Comparison of ENCODE assay signal across 8 mouse cellular contexts in genomic region chr17:28025541-28025961, GRCm38 (mm10). TPM values are rescaled to one million over a fixed set of nuclear protein-coding genes. Genes with fewer than 3 reads are reported as not detected.
DNase-seq lines count a peak whose midpoint lies in the region; ATAC-seq lines count a peak whose summit lies in the region.

No protein-coding gene starts in this region.

- no peaks in the 10 kb centered on the region for H3K9me3 ChIP-seq in hindbrain, embryonic 16.5 days (ENCODE audit: control insufficient read depth, low read length)
- no peaks in the 10 kb centered on the region for H3K9me3 ChIP-seq in liver, embryonic 11.5 days (ENCODE audit: control insufficient read depth, low read length)
- H3K9me3 ChIP-seq in stomach, embryonic 15.5 days, result no peaks in the 10 kb centered on the region

- no peaks in the 10 kb centered on the region for H3K27me3 ChIP-seq in hindbrain, embryonic 16.5 days (replicated peaks; ENCODE audit: control insufficient read depth, insufficient read depth, low read length)
- H3K27me3 ChIP-seq in liver, embryonic 11.5 days (replicated peaks; ENCODE audit: control insufficient read depth, insufficient read depth, low read length), result no peaks in the 10 kb centered on the region
- H3K27me3 ChIP-seq in stomach, embryonic 15.5 days (replicated peaks), result no peaks in the 10 kb centered on the region

- 52% methylated on average over 5 of the region's 5 CpGs for WGBS in hindbrain, embryonic 16.5 days
- 62% methylated on average over 5 of the region's 5 CpGs for WGBS in liver, embryonic 11.5 days
- WGBS in stomach, embryonic 15.5 days, result 29% methylated on average over 5 of the region's 5 CpGs

- peak overlapping the region; percentile 55; the same call in 1 of the 2 replicates for H3K27ac ChIP-seq in hindbrain, embryonic 16.5 days (ENCODE audit: low read depth, low read length)
- peak overlapping the region; percentile 17; the same call in 1 of the 2 replicates for H3K27ac ChIP-seq in liver, embryonic 11.5 days (ENCODE audit: low read depth, low read length)
- peak overlapping the region; percentile 87 for H3K27ac ChIP-seq in stomach, embryonic 15.5 days

- no peak overlapping the region for H3K4me3 ChIP-seq in hindbrain, embryonic 16.5 days (ENCODE audit: low read length)
- no peak overlapping the region for H3K4me3 ChIP-seq in liver, embryonic 11.5 days (ENCODE audit: low read depth, low read length)
- no peak overlapping the region for H3K4me3 ChIP-seq in stomach, embryonic 15.5 days (replicated peaks)

- DNase-seq in lung, adult 18-20 months, result peak; percentile 72 to 79
- no peak for DNase-seq in lung, postnatal 25 days (ENCODE audit: low spot score)
- DNase-seq in liver, embryonic 11.5 days (ENCODE audit: low spot score), result no peak
- DNase-seq in cerebellum, adult 11-12 months, result no peak
- DNase-seq in layer of hippocampus, adult 9-10 months (ENCODE audit: low spot score), result no peak
- DNase-seq in frontal cortex, postnatal 10 days (ENCODE audit: low spot score in 2 of 2), result no peak

- H3K4me1 ChIP-seq in hindbrain, embryonic 16.5 days (ENCODE audit: control insufficient read depth, insufficient read depth, low read depth, low read length), result peaks cover 27% of the 10 kb centered on the region
- H3K4me1 ChIP-seq in liver, embryonic 11.5 days (replicated peaks; ENCODE audit: control insufficient read depth, insufficient read depth, low read length), result peaks cover 29% of the 10 kb centered on the region
- H3K4me1 ChIP-seq in stomach, embryonic 15.5 days, result peaks cover 52% of the 10 kb centered on the region

- no peaks in the 10 kb centered on the region for H3K36me3 ChIP-seq in hindbrain, embryonic 16.5 days (ENCODE audit: control insufficient read depth, insufficient read depth, low read length)
- H3K36me3 ChIP-seq in liver, embryonic 11.5 days (ENCODE audit: control insufficient read depth, insufficient read depth, low read length), result no peaks in the 10 kb centered on the region
- no peaks in the 10 kb centered on the region for H3K36me3 ChIP-seq in stomach, embryonic 15.5 days

- 0 out of 2 replicates have a peak, but pooled peaks have one; percentile 31 for ATAC-seq in hindbrain, embryonic 16.5 days
- ATAC-seq in liver, embryonic 11.5 days (replicated peaks; ENCODE audit: low FRiP score), result no peak
- ATAC-seq in stomach, embryonic 15.5 days (ENCODE audit: insufficient read depth, low FRiP score, low read depth), result peak; percentile 45; the same call in 1 of the 2 replicates

- no peak overlapping the region for H3K9ac ChIP-seq in hindbrain, embryonic 16.5 days (ENCODE audit: low read depth, low read length)
- no peak overlapping the region for H3K9ac ChIP-seq in liver, embryonic 11.5 days (ENCODE audit: low read depth, low read length)
- no peak overlapping the region for H3K9ac ChIP-seq in stomach, embryonic 15.5 days

- H3K4me2 ChIP-seq in hindbrain, embryonic 16.5 days (ENCODE audit: low read length), result no peak overlapping the region
- H3K4me2 ChIP-seq in liver, embryonic 11.5 days, result no peak overlapping the region
- no peak overlapping the region for H3K4me2 ChIP-seq in stomach, embryonic 15.5 days

RNA-seq across cellular contexts. Expression of gene Tcp11, which starts 54.9 kb away (rescaled TPM):
- 1.4 and 1.6 TPM in 2 replicates for polyA plus RNA-seq in hindbrain, embryonic 16.5 days (2015; fragmentation: Nextera tagmentation; extraction: Ambion mirVana)
- 0.61 and 0.97 TPM in 2 replicates for polyA plus RNA-seq in liver, embryonic 11.5 days (2014; fragmentation: Nextera tagmentation; extraction: Ambion mirVana)
- polyA plus RNA-seq in stomach, embryonic 15.5 days (2015; fragmentation: Nextera tagmentation; extraction: Ambion mirVana), result 2.2 and 2.8 TPM in 2 replicates

Comparison
In these comparisons a context has a peak if more than half of its experiments do, and no peak if none do; other contexts are left out.
1. DNase-seq: peak in lung, adult 18-20 months (2 of 2); none in lung, postnatal 25 days (single experiment), liver, embryonic 11.5 days (single experiment), cerebellum, adult 11-12 months (single experiment), layer of hippocampus, adult 9-10 months (single experiment) and frontal cortex, postnatal 10 days (0 of 2).
2. H3K27ac ChIP-seq: peak in every context shown above with its lines; median percentile 87 in stomach, embryonic 15.5 days; 55 in hindbrain, embryonic 16.5 days; 17 in liver, embryonic 11.5 days.